Mouse (Mus musculus): ENCODE measurements at regions not wholly inside any gene's neighbourhood (a gene's known extent, or its start where the extent isn't known, plus 50 kb on each side); places are given as distances from the start of the nearest gene placed in this dataset.

DNA sequence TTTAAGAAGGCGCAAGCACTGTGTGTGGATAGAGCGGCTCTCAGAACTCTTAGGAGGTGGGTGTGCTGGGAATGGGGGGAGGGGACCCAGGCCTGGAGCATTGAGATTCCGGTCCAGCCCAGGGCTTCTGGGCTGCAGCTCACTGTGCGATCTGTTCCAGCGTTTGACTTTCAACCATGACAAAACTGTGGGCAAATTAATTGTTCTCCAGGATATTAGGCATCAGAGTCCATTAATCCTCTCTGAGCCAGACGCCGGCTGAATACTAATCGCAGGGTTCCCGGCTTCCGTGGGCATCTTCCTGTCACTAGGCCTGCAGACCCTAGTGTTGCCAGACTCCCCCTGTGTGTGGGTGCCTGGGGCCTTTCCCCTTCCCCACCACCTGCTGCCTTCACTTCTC lies 73.3 kb upstream of the Gm26897 start:
- Histone ChIP-seq H3K27me3 (ENCODE audit: control insufficient read depth, insufficient read depth, low read length) (peaks cover 22% of the 10 kb centered on the region), H3K9ac (replicated peaks; ENCODE audit: low read depth, low read length) (no peak overlapping the region), H3K4me3 (ENCODE audit: low read depth, low read length) (no peak overlapping the region), H3K4me2 (ENCODE audit: low read depth, low read length) (no peak overlapping the region), H3K9me3 (replicated peaks; ENCODE audit: control insufficient read depth, low read length) (no peaks in the 10 kb centered on the region), H3K27ac (ENCODE audit: low read depth) (no peak overlapping the region), H3K4me1 (ENCODE audit: control insufficient read depth, insufficient read depth) (no peaks in the 10 kb centered on the region), H3K36me3 (replicated peaks; ENCODE audit: control insufficient read depth, insufficient read depth, low read length) (no peaks in the 10 kb centered on the region)
- no peak for DNase-seq (ENCODE audit: low spot score)
- WGBS = 79% methylated on average over 10 of the region's 10 CpGs
- ATAC-seq (ENCODE audit: insufficient read depth, low read depth) = no peak
- no peak for TF ChIP-seq CTCF (IDR thresholded peaks at IDR 0.05; ENCODE audit: low read depth)
- no peak for TF ChIP-seq EP300 (IDR thresholded peaks at IDR 0.05; ENCODE audit: low read depth)

DNA sequence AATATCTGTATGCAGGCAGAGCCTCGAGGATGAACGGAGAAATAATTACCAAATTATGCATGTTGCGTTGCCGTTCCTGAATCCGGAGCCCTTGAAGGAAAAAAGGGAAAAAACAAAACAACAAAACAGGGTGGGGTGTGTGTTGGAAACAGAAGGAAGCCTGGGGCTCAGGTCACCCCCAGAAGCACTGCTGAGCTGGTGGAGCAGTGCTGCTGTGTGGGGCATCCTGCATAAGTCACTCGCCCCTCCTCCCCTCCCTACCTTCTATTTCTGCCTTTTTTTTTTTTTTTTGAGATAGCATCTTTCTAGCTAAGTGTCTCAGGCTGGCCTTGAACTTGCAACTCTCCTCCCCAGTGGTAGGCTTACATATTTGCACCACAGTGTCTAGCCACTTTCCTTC lies 72.8 kb upstream of the Gm26897 start:
- Histone ChIP-seq H3K27me3 (ENCODE audit: control insufficient read depth, insufficient read depth, low read length) (peaks cover 26% of the 10 kb centered on the region), H3K9me3 (replicated peaks; ENCODE audit: control insufficient read depth, low read length) (no peaks in the 10 kb centered on the region), H3K4me3 (ENCODE audit: low read depth, low read length) (no peak overlapping the region), H3K4me2 (ENCODE audit: low read depth, low read length) (no peak overlapping the region), H3K9ac (replicated peaks; ENCODE audit: low read depth, low read length) (no peak overlapping the region), H3K27ac (ENCODE audit: low read depth) (no peak overlapping the region), H3K36me3 (replicated peaks; ENCODE audit: control insufficient read depth, insufficient read depth, low read length) (no peaks in the 10 kb centered on the region), H3K4me1 (ENCODE audit: control insufficient read depth, insufficient read depth) (no peaks in the 10 kb centered on the region)
- no peak for DNase-seq (ENCODE audit: low spot score)
- 79% methylated on average over 6 of the region's 6 CpGs for WGBS
- ATAC-seq (ENCODE audit: insufficient read depth, low read depth) = no peak
- TF ChIP-seq CTCF (IDR thresholded peaks at IDR 0.05; ENCODE audit: low read depth) (no peak), EP300 (IDR thresholded peaks at IDR 0.05; ENCODE audit: low read depth) (no peak)

DNA sequence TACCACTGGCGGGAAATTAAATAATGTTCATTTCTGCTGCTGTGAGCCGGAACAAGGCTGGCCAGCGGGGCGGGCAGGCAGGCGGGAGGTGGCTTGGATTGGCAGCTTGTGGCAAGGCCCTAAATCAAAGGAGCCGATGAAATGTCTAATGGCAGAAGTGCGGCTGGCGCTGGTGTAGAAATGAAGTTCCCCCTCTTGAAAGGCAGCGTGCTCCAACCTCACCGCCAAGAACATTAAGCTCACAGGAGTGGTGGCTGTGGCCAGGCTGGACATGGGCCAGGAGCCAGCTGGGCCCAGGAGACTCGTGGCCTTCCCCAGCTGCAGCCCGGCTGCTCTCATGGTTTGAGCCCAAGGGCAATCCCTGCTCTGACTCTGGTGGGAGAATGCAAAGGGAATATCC lies 71.8 kb upstream of the Gm26897 start:
- Histone ChIP-seq H3K4me1 (ENCODE audit: control insufficient read depth, insufficient read depth) (no peaks in the 10 kb centered on the region), H3K4me3 (ENCODE audit: low read depth, low read length) (no peak overlapping the region), H3K27ac (ENCODE audit: low read depth) (no peak overlapping the region), H3K27me3 (ENCODE audit: control insufficient read depth, insufficient read depth, low read length) (peaks cover 33% of the 10 kb centered on the region), H3K9ac (replicated peaks; ENCODE audit: low read depth, low read length) (no peak overlapping the region), H3K36me3 (replicated peaks; ENCODE audit: control insufficient read depth, insufficient read depth, low read length) (no peaks in the 10 kb centered on the region), H3K9me3 (replicated peaks; ENCODE audit: control insufficient read depth, low read length) (no peaks in the 10 kb centered on the region), H3K4me2 (ENCODE audit: low read depth, low read length) (no peak overlapping the region)
- WGBS = 54% methylated on average over 12 of the region's 12 CpGs
- ATAC-seq (ENCODE audit: insufficient read depth, low read depth) = no peak
- TF ChIP-seq EP300 (IDR thresholded peaks at IDR 0.05; ENCODE audit: low read depth) (no peak), CTCF (IDR thresholded peaks at IDR 0.05; ENCODE audit: low read depth) (no peak)
- no peak for DNase-seq (ENCODE audit: low spot score)

DNA sequence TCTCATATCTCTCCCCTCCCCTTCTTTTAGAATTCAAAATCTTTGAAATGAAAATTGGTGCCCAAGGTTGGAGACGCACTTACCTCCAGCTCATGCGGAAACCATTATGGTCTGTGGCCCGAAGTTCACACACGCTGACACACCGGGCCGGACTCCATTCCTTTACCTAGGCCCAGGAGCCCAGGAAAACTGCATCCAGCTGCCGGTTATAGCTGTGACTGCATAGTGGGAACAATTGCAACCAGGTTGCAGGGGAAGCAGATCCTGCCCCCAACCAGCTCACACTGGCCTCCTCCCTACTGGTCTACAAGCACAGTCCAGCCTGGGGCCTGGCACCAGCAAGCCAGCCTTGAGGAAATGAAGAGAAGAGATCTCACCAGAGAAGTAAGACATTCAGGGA lies 69.9 kb upstream of the Gm26897 start:
- Histone ChIP-seq H3K9me3 (replicated peaks; ENCODE audit: control insufficient read depth, low read length) (no peaks in the 10 kb centered on the region), H3K27me3 (ENCODE audit: control insufficient read depth, insufficient read depth, low read length) (peaks cover 33% of the 10 kb centered on the region), H3K9ac (replicated peaks; ENCODE audit: low read depth, low read length) (no peak overlapping the region), H3K36me3 (replicated peaks; ENCODE audit: control insufficient read depth, insufficient read depth, low read length) (no peaks in the 10 kb centered on the region), H3K4me3 (ENCODE audit: low read depth, low read length) (no peak overlapping the region), H3K27ac (ENCODE audit: low read depth) (no peak overlapping the region), H3K4me1 (ENCODE audit: control insufficient read depth, insufficient read depth) (no peaks in the 10 kb centered on the region), H3K4me2 (ENCODE audit: low read depth, low read length) (no peak overlapping the region)
- no peak for DNase-seq (ENCODE audit: low spot score)
- WGBS = 90% methylated on average over 7 of the region's 7 CpGs
- TF ChIP-seq EP300 (IDR thresholded peaks at IDR 0.05; ENCODE audit: low read depth) (no peak), CTCF (IDR thresholded peaks at IDR 0.05; ENCODE audit: low read depth) (no peak)
- ATAC-seq (ENCODE audit: insufficient read depth, low read depth) = no peak

DNA sequence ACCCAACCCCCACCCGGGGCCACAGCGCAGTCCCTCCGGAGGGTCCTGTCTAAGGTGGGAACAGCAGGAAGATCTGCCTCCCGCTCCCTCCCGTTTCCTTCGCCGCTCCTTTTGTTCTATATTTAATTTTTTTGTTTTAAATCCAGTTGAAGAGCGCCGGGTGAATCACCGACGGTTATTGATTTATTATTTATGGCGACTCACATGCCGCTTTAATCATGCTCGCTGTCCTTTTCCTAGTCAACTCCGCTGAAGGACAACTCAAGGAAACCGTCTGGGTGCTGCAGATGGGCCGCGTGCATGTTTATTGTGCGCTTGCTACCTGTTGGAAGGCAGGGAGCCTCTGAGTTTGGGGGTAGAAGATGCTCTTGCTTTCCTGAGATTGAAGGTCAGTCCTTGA lies 68.3 kb upstream of the Gm26897 start:
- DNase-seq (ENCODE audit: low spot score) (no peak), ATAC-seq (ENCODE audit: insufficient read depth, low read depth) (no peak)
- TF ChIP-seq EP300 (IDR thresholded peaks at IDR 0.05; ENCODE audit: low read depth) (no peak), CTCF (IDR thresholded peaks at IDR 0.05; ENCODE audit: low read depth) (no peak)
- Histone ChIP-seq H3K27ac (ENCODE audit: low read depth) (no peak overlapping the region), H3K9ac (replicated peaks; ENCODE audit: low read depth, low read length) (no peak overlapping the region), H3K9me3 (replicated peaks; ENCODE audit: control insufficient read depth, low read length) (no peaks in the 10 kb centered on the region), H3K4me1 (ENCODE audit: control insufficient read depth, insufficient read depth) (no peaks in the 10 kb centered on the region), H3K4me3 (ENCODE audit: low read depth, low read length) (no peak overlapping the region), H3K27me3 (ENCODE audit: control insufficient read depth, insufficient read depth, low read length) (peaks cover 22% of the 10 kb centered on the region), H3K36me3 (replicated peaks; ENCODE audit: control insufficient read depth, insufficient read depth, low read length) (no peaks in the 10 kb centered on the region), H3K4me2 (ENCODE audit: low read depth, low read length) (no peak overlapping the region)
- 73% methylated on average over 19 of the region's 19 CpGs for WGBS

DNA sequence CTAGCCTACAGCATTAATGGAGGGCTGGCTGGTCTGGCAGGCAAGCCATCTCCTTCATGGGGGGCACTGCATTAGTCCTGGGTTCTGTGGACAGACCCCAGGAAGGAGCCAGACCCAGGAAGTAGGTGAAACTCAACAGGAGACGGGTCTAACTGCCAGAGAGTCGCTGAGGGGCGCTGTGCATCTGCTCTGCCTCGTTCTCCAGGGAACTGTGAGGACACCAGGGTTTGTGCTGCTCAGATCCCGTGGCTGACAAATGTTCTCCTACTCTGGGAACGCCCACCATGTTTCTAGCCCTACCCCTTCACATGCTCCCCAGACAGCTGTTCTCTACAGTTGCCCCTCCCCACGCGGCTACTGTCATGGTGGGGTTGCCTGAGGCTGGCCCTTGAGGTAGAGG lies 67.7 kb upstream of the Gm26897 start:
- Histone ChIP-seq H3K4me3 (ENCODE audit: low read depth, low read length) (no peak overlapping the region), H3K27me3 (ENCODE audit: control insufficient read depth, insufficient read depth, low read length) (peaks cover 20% of the 10 kb centered on the region), H3K4me2 (ENCODE audit: low read depth, low read length) (no peak overlapping the region), H3K27ac (ENCODE audit: low read depth) (no peak overlapping the region), H3K4me1 (ENCODE audit: control insufficient read depth, insufficient read depth) (no peaks in the 10 kb centered on the region), H3K9me3 (replicated peaks; ENCODE audit: control insufficient read depth, low read length) (no peaks in the 10 kb centered on the region), H3K9ac (replicated peaks; ENCODE audit: low read depth, low read length) (no peak overlapping the region), H3K36me3 (replicated peaks; ENCODE audit: control insufficient read depth, insufficient read depth, low read length) (no peaks in the 10 kb centered on the region)
- 68% methylated on average over 8 of the region's 8 CpGs for WGBS
- DNase-seq (ENCODE audit: low spot score) (no peak), ATAC-seq (ENCODE audit: insufficient read depth, low read depth) (no peak)
- TF ChIP-seq CTCF (IDR thresholded peaks at IDR 0.05; ENCODE audit: low read depth) (no peak), EP300 (IDR thresholded peaks at IDR 0.05; ENCODE audit: low read depth) (no peak)
